Mouse (Mus musculus) MEL (cell line): ENCODE data around the gene Mta3. TPM values are rescaled to one million over a fixed set of nuclear protein-coding genes. Genes with fewer than 3 reads are reported as not detected.

Source experiments
- DNase-seq: peaks from one replicate; pipeline ENCODE4 v3.0.0; 2011; ENCODE audit warnings: low read depth, low spot score
- H3K27ac ChIP-seq: 2 replicates; pipeline ENCODE4 v1.5.1; 2012; ENCODE audit warnings: low read depth, mild to moderate bottlenecking, control low read depth, low read length, moderate library complexity; ENCODE audit not compliant: control insufficient read depth
- H3K27me3 ChIP-seq, 2 experiments: fragments of 150-350 bp in 1 of 2; sonication (generic) in 1 of 2; 2 replicates each; pipeline ENCODE4 v1.6.1; 2012; ENCODE audit warnings: low read length in 2 of 2, mild to moderate bottlenecking in 2 of 2, improper control_type of control experiment in 1 of 2, moderate library complexity in 1 of 2; ENCODE audit not compliant: insufficient read depth in 2 of 2, control insufficient read depth in 1 of 2
- H3K36me3 ChIP-seq, 2 experiments: 2 replicates each; pipeline ENCODE4 v1.6.1; 2012 to 2014; ENCODE audit warnings: low read length in 2 of 2, improper control_type of control experiment in 1 of 2, inconsistent platforms in 1 of 2, mild to moderate bottlenecking in 1 of 2; ENCODE audit not compliant: insufficient read depth in 2 of 2, control insufficient read depth in 1 of 2
- H3K4me1 ChIP-seq, 2 experiments: fragments of 150-350 bp in 1 of 2; sonication (generic) in 1 of 2; 2 replicates each; pipeline ENCODE4 v1.6.1; 2012; ENCODE audit warnings: low read length in 2 of 2, improper control_type of control experiment in 1 of 2, mild to moderate bottlenecking in 1 of 2; ENCODE audit not compliant: insufficient read depth in 2 of 2, control insufficient read depth in 1 of 2
- H3K4me3 ChIP-seq, 2 experiments: fragments of 150-350 bp in 1 of 2; sonication (generic) in 1 of 2; 2 replicates each; pipeline ENCODE4 v1.5.1; 2012; ENCODE audit warnings: low read depth in 2 of 2, low read length in 2 of 2, mild to moderate bottlenecking in 2 of 2, moderate library complexity in 2 of 2, control low read depth in 1 of 2, improper control_type of control experiment in 1 of 2; ENCODE audit not compliant: control insufficient read depth in 1 of 2, insufficient read depth in 1 of 2
- H3K79me2 ChIP-seq: 2 replicates; pipeline ENCODE4 v1.6.1; 2012; ENCODE audit warnings: mild to moderate bottlenecking, low read length, moderate library complexity; ENCODE audit not compliant: control insufficient read depth, poor library complexity, insufficient read depth
- H3K9ac ChIP-seq: 2 replicates; pipeline ENCODE4 v1.6.1; 2012; ENCODE audit warnings: low read depth, mild to moderate bottlenecking, control low read depth, low read length, moderate library complexity; ENCODE audit not compliant: control insufficient read depth, poor library complexity, severe bottlenecking
- H3K9me3 ChIP-seq: fragments of 150-350 bp; sonication (generic); replicated peaks from 2 replicates; pipeline ENCODE4 v1.6.1; 2012; ENCODE audit warnings: mild to moderate bottlenecking, low read length, improper control_type of control experiment, moderate library complexity; ENCODE audit not compliant: insufficient read depth
- CHD1 ChIP-seq: IDR thresholded peaks from 2 replicates; pipeline ENCODE4 v1.6.1; 2012; ENCODE audit warnings: low read depth, mild to moderate bottlenecking, inconsistent platforms, low read length, improper control_type of control experiment
- CTCF ChIP-seq, 3 experiments: IDR thresholded peaks in 2 of 3; conservative IDR thresholded peaks in 1 of 3; 2 replicates each; pipeline ENCODE4 v1.5.1; 2011 to 2012; ENCODE audit warnings: low read length in 3 of 3, low read depth in 2 of 3, mild to moderate bottlenecking in 2 of 3, improper control_type of control experiment in 1 of 3, inconsistent platforms in 1 of 3, mixed read lengths in 1 of 3, moderate library complexity in 1 of 3; ENCODE audit not compliant: control insufficient read depth in 1 of 3, insufficient read depth in 1 of 3, poor library complexity in 1 of 3, severe bottlenecking in 1 of 3
- EP300 ChIP-seq, 2 experiments: IDR thresholded peaks; 2 replicates each; pipeline ENCODE4 v1.6.1; 2011; ENCODE audit warnings: improper control_type of control experiment in 2 of 2, low read length in 2 of 2, low read depth in 1 of 2, mild to moderate bottlenecking in 1 of 2
- ETS1 ChIP-seq: IDR thresholded peaks from 2 replicates; pipeline ENCODE4 v1.6.1; 2012; ENCODE audit warnings: low read depth, mild to moderate bottlenecking, inconsistent platforms, low read length, improper control_type of control experiment, moderate library complexity
- HCFC1 ChIP-seq: IDR thresholded peaks from 2 replicates; pipeline ENCODE4 v1.6.1; 2012; ENCODE audit warnings: low read depth, mild to moderate bottlenecking, inconsistent platforms, low read length, improper control_type of control experiment, moderate library complexity
- JUND ChIP-seq: IDR thresholded peaks from 2 replicates; pipeline ENCODE4 v1.6.1; 2011; ENCODE audit warnings: low read depth, mild to moderate bottlenecking, improper control_type of control experiment, low read length
- KAT2A ChIP-seq: conservative IDR thresholded peaks from 2 replicates; pipeline ENCODE4 v1.6.1; 2012; ENCODE audit warnings: low read depth, low read length, improper control_type of control experiment, inconsistent platforms
- MAX ChIP-seq: IDR thresholded peaks from 2 replicates; pipeline ENCODE4 v1.6.1; 2011; ENCODE audit warnings: low read length, improper control_type of control experiment
- MAZ ChIP-seq: IDR thresholded peaks from 2 replicates; pipeline ENCODE4 v1.6.1; 2012; ENCODE audit warnings: low read depth, mild to moderate bottlenecking, inconsistent platforms, low read length, improper control_type of control experiment
- MXI1 ChIP-seq: IDR thresholded peaks from 2 replicates; pipeline ENCODE4 v1.6.1; 2011; ENCODE audit warnings: mild to moderate bottlenecking, low read depth, low read length, improper control_type of control experiment
- MYB ChIP-seq: IDR thresholded peaks from 2 replicates; pipeline ENCODE4 v1.6.1; 2011; ENCODE audit warnings: mild to moderate bottlenecking, low read depth, low read length, improper control_type of control experiment
- MYC ChIP-seq: IDR thresholded peaks from 2 replicates; pipeline ENCODE4 v1.6.1; 2011; ENCODE audit warnings: low read depth, mild to moderate bottlenecking, low read length, improper control_type of control experiment, moderate library complexity
- POLR2AphosphoS5 ChIP-seq: IDR thresholded peaks from 2 replicates; pipeline ENCODE4 v1.6.1; 2012; ENCODE audit warnings: low read depth, borderline replicate concordance, mild to moderate bottlenecking, inconsistent platforms, low read length, moderate library complexity, mixed read lengths
- RAD21 ChIP-seq: IDR thresholded peaks from 2 replicates; pipeline ENCODE4 v1.6.1; 2011; ENCODE audit warnings: mild to moderate bottlenecking, low read depth, low read length, improper control_type of control experiment
- RCOR1 ChIP-seq: IDR thresholded peaks from 2 replicates; pipeline ENCODE4 v1.6.1; 2012; ENCODE audit warnings: low read depth, mild to moderate bottlenecking, inconsistent platforms, low read length, improper control_type of control experiment
- UBTF ChIP-seq: IDR thresholded peaks from 2 replicates; pipeline ENCODE4 v1.6.1; 2012; ENCODE audit warnings: low read depth, mild to moderate bottlenecking, inconsistent platforms, low read length, improper control_type of control experiment, moderate library complexity, borderline replicate concordance; ENCODE audit not compliant: insufficient read depth
- USF2 ChIP-seq, 2 experiments: IDR thresholded peaks; 2 replicates each; pipeline ENCODE4 v1.6.1; 2011 to 2012; ENCODE audit warnings: improper control_type of control experiment in 2 of 2, low read length in 2 of 2, borderline replicate concordance in 1 of 2, inconsistent platforms in 1 of 2, low read depth in 1 of 2, mild to moderate bottlenecking in 1 of 2; ENCODE audit not compliant: insufficient read depth in 1 of 2
- ZKSCAN1 ChIP-seq: IDR thresholded peaks from 2 replicates; pipeline ENCODE4 v1.6.1; 2012; ENCODE audit warnings: low read depth, mild to moderate bottlenecking, inconsistent platforms, low read length, improper control_type of control experiment, moderate library complexity
- ZMIZ1 ChIP-seq: IDR thresholded peaks from 2 replicates; pipeline ENCODE4 v1.6.1; 2012; ENCODE audit warnings: low read depth, mild to moderate bottlenecking, inconsistent platforms, low read length, improper control_type of control experiment, moderate library complexity
- ZNF384 ChIP-seq: IDR thresholded peaks from 2 replicates; pipeline ENCODE4 v1.6.1; 2012; ENCODE audit warnings: low read depth, mild to moderate bottlenecking, inconsistent platforms, low read length, improper control_type of control experiment
- polyA plus RNA-seq, 2 experiments: library from polyadenylated mRNA; stranded (reverse) in 1 of 2; unstranded in 1 of 2; fragments of >175 nt in 1 of 2; fragments of >200 nt in 1 of 2; gene quantifications; 2 replicates each; pipeline versions ENCODE4 v1.2.1 to v1.2.4; 2012; ENCODE audit warnings: low replicate concordance in 2 of 2, low read depth in 1 of 2; ENCODE audit not compliant: insufficient read length in 2 of 2, insufficient read depth in 1 of 2, missing spikeins in 1 of 2
- total RNA-seq: library from RNA; depleted of rRNA; stranded (reverse); fragments of 300-350 nt; gene quantifications from 2 replicates; pipeline ENCODE4 v1.2.3, GENCODE M21; 2012

Mta3 gene
- total and polyA plus RNA-seq, 3 experiments: 28.8 to 58.2 TPM; not detected in 1

DNA sequence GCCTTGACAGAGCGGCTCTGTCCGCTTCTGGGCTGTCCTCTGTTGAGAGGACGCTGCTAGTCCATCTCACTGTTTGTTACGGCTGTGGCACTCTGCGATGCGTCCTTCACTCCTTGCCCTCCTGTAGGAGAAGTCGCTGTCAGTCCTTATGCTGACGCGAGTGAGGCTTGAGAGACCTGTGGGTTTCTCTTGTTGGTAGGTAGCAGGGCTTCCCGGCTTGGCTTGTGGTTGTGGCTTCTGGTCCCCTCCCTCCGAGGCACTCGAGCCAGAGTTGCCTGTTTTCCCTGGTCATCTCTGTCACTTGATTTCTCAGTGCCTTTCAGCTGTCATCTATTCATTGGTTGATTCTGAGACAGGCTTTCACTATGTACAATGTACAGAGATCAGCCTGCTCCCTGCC is 14.5 kb downstream of the Mta3 start:
- DNase-seq: no peak
- Histone ChIP-seq H3K27me3 (no peaks in the 10 kb centered on the region), H3K36me3 (peaks cover 0 to 5% of the 10 kb centered on the region in 2 experiments; a peak in 2 of 4 replicates)
- TF ChIP-seq MYC: no peak
- no peak for TF ChIP-seq MAX
- no peak for TF ChIP-seq ETS1
- TF ChIP-seq KAT2A: no peak
- no peak for TF ChIP-seq UBTF
- no peak for TF ChIP-seq MXI1
- no peak for TF ChIP-seq ZNF384
- TF ChIP-seq ZMIZ1: no peak
- TF ChIP-seq, all 39 proteins: peak for 0
- Histone ChIP-seq H3K4me1 (no peaks in the 10 kb centered on the region; a peak in 1 of 4 replicates), H3K79me2 (no peaks in the 10 kb centered on the region; the same call in 1 of the 2 replicates), H3K27ac (no peak overlapping the region), H3K4me3 (no peak overlapping the region), H3K9ac (no peak overlapping the region), H3K9me3 (no peaks in the 10 kb centered on the region)

DNA sequence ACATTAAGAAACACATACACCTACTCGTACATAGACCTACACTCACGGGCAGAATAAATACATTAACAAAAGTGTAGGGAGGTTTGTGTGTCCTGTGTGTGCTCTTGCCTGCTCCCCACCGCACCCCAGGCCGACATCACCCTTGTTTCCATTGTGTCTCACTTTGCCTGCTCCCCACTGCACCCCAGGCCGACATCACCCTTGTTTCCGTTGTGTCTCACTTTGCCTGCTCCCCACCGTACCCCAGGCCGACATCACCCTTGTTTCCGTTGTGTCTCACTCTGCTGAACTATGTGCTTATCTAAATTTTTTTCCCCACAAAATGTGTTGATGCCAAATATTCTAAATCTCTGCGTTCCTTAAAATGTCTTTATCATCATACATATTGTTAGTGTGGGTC is 15.2 kb downstream of the Mta3 start:
- Histone ChIP-seq H3K9me3 (no peaks in the 10 kb centered on the region), H3K4me1 (no peaks in the 10 kb centered on the region; a peak in 1 of 4 replicates), H3K36me3 (peaks cover 0 to 4% of the 10 kb centered on the region in 2 experiments; a peak in 1 of 4 replicates)
- TF ChIP-seq CTCF (IDR thresholded peaks at IDR 0.05 in 2 of 3, conservative IDR thresholded peaks at IDR 0.05 in 1 of 3; ENCODE audit: control insufficient read depth in 1 of 3, insufficient read depth in 1 of 3, low read depth in 2 of 3, low read length in 3 of 3, poor library complexity in 1 of 3, severe bottlenecking in 1 of 3) (no peak), MYC (no peak), MAZ (no peak), JUND (no peak), MAX (no peak), ZKSCAN1 (no peak), RCOR1 (no peak), MYB (no peak), EP300 (IDR thresholded peaks at IDR 0.05; ENCODE audit: low read depth in 1 of 2, low read length in 2 of 2) (no peak), RAD21 (no peak), ETS1 (no peak), HCFC1 (no peak), CHD1 (no peak), POLR2AphosphoS5 (no peak), USF2 (IDR thresholded peaks at IDR 0.05; ENCODE audit: borderline replicate concordance in 1 of 2, insufficient read depth in 1 of 2, low read depth in 1 of 2, low read length in 2 of 2) (no peak)
- TF ChIP-seq, all 39 proteins: peak for 0
- H3K4me3 ChIP-seq: no peak overlapping the region
- no peak overlapping the region for H3K9ac ChIP-seq
- no peak for DNase-seq
- no peaks in the 10 kb centered on the region; the same call in 1 of the 2 replicates for H3K79me2 ChIP-seq
- H3K27me3 ChIP-seq: no peaks in the 10 kb centered on the region
- H3K27ac ChIP-seq: no peak overlapping the region
